Mouse (Mus musculus): ENCODE results near the gene H2afv. TPM values are rescaled to one million over a fixed set of nuclear protein-coding genes. Genes with fewer than 3 reads are reported as not detected.
"Not testable (repeated sequence)": the region's sequence is repeated elsewhere in the genome, so short reads cannot be mapped to it uniquely, and the experiment has no call there.

H2afv gene
- total RNA-seq, 2 experiments from 2014 or later = 41.4 to 43.4 TPM

- DNase-seq (ENCODE audit: low spot score in 2 of 2) = no peak
- intact Hi-C loops (cut with DNase I) = no loop called here
Measured at GRCm38 (mm10) chr11:6418751-6419150, 25.5 kb downstream of the H2afv start.

GRCm38 (mm10) chr11:6417490-6417889, 26.8 kb downstream of the H2afv start:
- intact Hi-C loops (cut with DNase I) = no loop called here
- DNase-seq (ENCODE audit: low spot score in 2 of 2) = no peak

- no peak for DNase-seq (ENCODE audit: low spot score in 2 of 2)
- intact Hi-C loops (cut with DNase I) = no loop called here
Measured at GRCm38 (mm10) chr11:6417069-6417468, 27.2 kb downstream of the H2afv start.

- DNase-seq (ENCODE audit: low spot score in 2 of 2) = peak; percentile 81
- intact Hi-C loops (cut with DNase I) = no loop called here
Measured at GRCm38 (mm10) chr11:6416405-6417034, 27.7 kb downstream of the H2afv start.

GRCm38 (mm10) chr11:6415551-6416404, 28.5 kb downstream of the H2afv start:
- intact Hi-C loops (cut with DNase I) = no loop called here

GRCm38 (mm10) chr11:6414751-6415550, 29.3 kb downstream of the H2afv start, which contains the start of gene Ppia:
Gene Ppia (plus strand): TSS chr11:6415443.
- no peak for DNase-seq (ENCODE audit: low spot score in 2 of 2)
- intact Hi-C loops (cut with DNase I) = no loop called here

More at GRCm38 (mm10) chr11:6415551-6416404, 28.5 kb downstream of the H2afv start:
- peak; percentile 99 for DNase-seq (ENCODE audit: low spot score in 2 of 2)

- intact Hi-C loops (cut with DNase I) = no loop called here
- no peak for DNase-seq (ENCODE audit: low spot score in 2 of 2)
Measured at GRCm38 (mm10) chr11:6413264-6413663, 31.0 kb downstream of the H2afv start.

- DNase-seq (ENCODE audit: low spot score in 2 of 2) = peak; percentile 74 to 81
- intact Hi-C loops (cut with DNase I) = no loop called here
Measured at GRCm38 (mm10) chr11:6411684-6412083, 32.6 kb downstream of the H2afv start.

- intact Hi-C loops (cut with DNase I) = not testable (repeated sequence)
Measured at GRCm38 (mm10) chr11:6410755-6411154, 33.5 kb downstream of the H2afv start.

GRCm38 (mm10) chr11:6410050-6410602, 34.1 kb downstream of the H2afv start:
- intact Hi-C loops (cut with DNase I) = no loop called here
- DNase-seq (ENCODE audit: low spot score in 2 of 2) = no peak

More at GRCm38 (mm10) chr11:6410755-6411154, 33.5 kb downstream of the H2afv start:
- DNase-seq (ENCODE audit: low spot score in 2 of 2) = not testable (repeated sequence)

GRCm38 (mm10) chr11:6407162-6407621, 37.1 kb downstream of the H2afv start:
- intact Hi-C loops (cut with DNase I) = no loop called here
- no peak for DNase-seq (ENCODE audit: low spot score in 2 of 2)

- DNase-seq (ENCODE audit: low spot score in 2 of 2) = peak; percentile 62 to 73
- intact Hi-C loops (cut with DNase I) = no loop called here
Measured at GRCm38 (mm10) chr11:6406251-6407161, 37.7 kb downstream of the H2afv start.

- intact Hi-C loops (cut with DNase I) = no loop called here
- peak in 1 of 2 experiments; percentile 41 for DNase-seq (ENCODE audit: low spot score in 2 of 2)
Measured at GRCm38 (mm10) chr11:6405591-6406081, 38.6 kb downstream of the H2afv start.

- intact Hi-C loops (cut with DNase I) = loop anchor here (5.0 kb wide), 1 partner anchor 38 kb away; no protein-coding TSS in a partner anchor
- DNase-seq (ENCODE audit: low spot score in 2 of 2) = peak in 1 of 2 experiments; percentile 12
Measured at GRCm38 (mm10) chr11:6404699-6405566, 39.3 kb downstream of the H2afv start.

GRCm38 (mm10) chr11:6403830-6404405, 40.3 kb downstream of the H2afv start:
- no peak for DNase-seq (ENCODE audit: low spot score in 2 of 2)
- intact Hi-C loops (cut with DNase I) = loop anchor here (5.0 kb wide), 1 partner anchor 37 kb away; no protein-coding TSS in a partner anchor

- DNase-seq (ENCODE audit: low spot score in 2 of 2) = peak in 1 of 2 experiments; percentile 64
- intact Hi-C loops (cut with DNase I) = loop anchor here (5.0 kb wide), 1 partner anchor 36 kb away; no protein-coding TSS in a partner anchor
Measured at GRCm38 (mm10) chr11:6402515-6403510, 41.4 kb downstream of the H2afv start.
